Mouse (Mus musculus) G1E (cell line): ENCODE data around the gene Akr1b7.

ENCODE experiments used
- CTCF ChIP-seq: IDR thresholded peaks from 2 replicates; pipeline ENCODE4 v1.5.1; 2012; ENCODE audit warnings: low read depth, low read length, inconsistent platforms, mixed read lengths
- GATA1 ChIP-seq: IDR thresholded peaks from 2 replicates; pipeline ENCODE4 v1.6.1; 2012; ENCODE audit warnings: borderline replicate concordance, low read length, inconsistent platforms, mixed read lengths
- GATA2 ChIP-seq: IDR thresholded peaks from 2 replicates; pipeline ENCODE4 v1.6.1; 2012; ENCODE audit warnings: low read depth, low read length, inconsistent platforms, borderline replicate concordance
- POLR2AphosphoS5 ChIP-seq: IDR thresholded peaks from 2 replicates; pipeline ENCODE4 v1.6.1; 2012; ENCODE audit warnings: low read depth, low read length, inconsistent platforms; ENCODE audit not compliant: insufficient replicate concordance
- TAL1 ChIP-seq: conservative IDR thresholded peaks from 2 replicates; pipeline ENCODE4 v1.6.1; 2012; ENCODE audit warnings: low read depth, low read length, inconsistent platforms, mixed read lengths

DNA sequence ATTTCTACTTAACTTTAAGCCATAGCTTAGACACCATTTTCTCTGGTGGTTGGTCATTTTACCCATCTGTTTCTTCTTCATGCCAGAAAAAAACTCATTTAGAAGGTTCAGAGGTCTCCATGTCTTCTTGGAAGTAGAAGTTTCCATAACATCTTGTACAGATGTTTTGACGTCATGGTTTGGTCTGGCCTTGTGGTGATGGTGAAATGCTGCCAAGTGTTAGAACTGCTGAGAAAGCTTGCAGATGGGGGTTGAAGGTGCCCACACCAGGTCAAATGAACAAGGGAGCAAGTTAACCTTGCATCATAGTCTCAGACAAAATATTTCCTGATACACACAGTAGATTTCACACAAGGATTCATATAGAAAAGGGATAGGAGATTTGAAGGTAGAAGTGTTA lies 36.6 kb downstream of the Akr1b7 start:
- no peak for TF ChIP-seq CTCF
- no peak for TF ChIP-seq TAL1
- TF ChIP-seq GATA1: no peak
- no peak for TF ChIP-seq GATA2
- TF ChIP-seq POLR2AphosphoS5: no peak
